Mouse (Mus musculus): ENCODE results near the gene Mthfd1. TPM values are rescaled to one million over a fixed set of nuclear protein-coding genes. Genes with fewer than 3 reads are reported as not detected.
A peak's percentile ranks its signal among the peaks of the same experiment; 100 is the strongest.

Gene Mthfd1
- polyA plus RNA-seq, 1 experiment from 2014 or later = 65.6 TPM

GRCm38 (mm10) chr12:76263876-76264275 is 8.8 kb downstream of the Mthfd1 start:
- ATAC-seq = no peak
- in situ Hi-C loops (cut with MboI; ENCODE audit: low pct_unique_long_range_greater_than_20kb) = loop anchor here (10.0 kb wide), 1 partner anchor 201 kb away; no protein-coding TSS in a partner anchor
- H3K27me3 ChIP-seq = no peaks in the 10 kb centered on the region

GRCm38 (mm10) chr12:76264325-76264965 is 9.3 kb downstream of the Mthfd1 start:
- no peak for TF ChIP-seq CTCF (IDR thresholded peaks at IDR 0.05)
- DNase-seq (ENCODE audit: low read depth, low spot score) (no peak), ATAC-seq (peak; percentile 21)
- no peaks in the 10 kb centered on the region for H3K27me3 ChIP-seq
- ChIA-PET CTCF (no interaction called here), POLR2A (no interaction called here)
- in situ Hi-C loops (cut with MboI; ENCODE audit: low pct_unique_long_range_greater_than_20kb) = loop anchor here (10.0 kb wide), 1 partner anchor 200 kb away; no protein-coding TSS in a partner anchor

More at GRCm38 (mm10) chr12:76263876-76264275, 8.8 kb downstream of the Mthfd1 start:
- DNase-seq (ENCODE audit: low read depth, low spot score) = no peak
- CTCF ChIA-PET = no interaction called here
- POLR2A ChIA-PET = no interaction called here
- TF ChIP-seq CTCF (IDR thresholded peaks at IDR 0.05) = no peak

- TF ChIP-seq CTCF (IDR thresholded peaks at IDR 0.05) = no peak
- POLR2A ChIA-PET = no interaction called here
- CTCF ChIA-PET = no interaction called here
- ATAC-seq (no peak), DNase-seq (ENCODE audit: low read depth, low spot score) (no peak)
- no peaks in the 10 kb centered on the region for H3K27me3 ChIP-seq
- in situ Hi-C loops (cut with MboI; ENCODE audit: low pct_unique_long_range_greater_than_20kb) = loop anchor here (10.0 kb wide), 1 partner anchor 200 kb away; no protein-coding TSS in a partner anchor
Observed at GRCm38 (mm10) chr12:76265001-76265400, 9.9 kb downstream of the Mthfd1 start.

GRCm38 (mm10) chr12:76266875-76267274 is 11.8 kb downstream of the Mthfd1 start:
- H3K27me3 ChIP-seq = no peaks in the 10 kb centered on the region
- CTCF ChIA-PET = interaction anchor here (0.9 to 4.6 kb wide), 4 partner anchors 8 to 74 kb away, joined by 3 to 19 read pairs (median 5); no protein-coding TSS in a partner anchor
- no peak for DNase-seq (ENCODE audit: low read depth, low spot score)
- POLR2A ChIA-PET = no interaction called here
- in situ Hi-C loops (cut with MboI; ENCODE audit: low pct_unique_long_range_greater_than_20kb) = loop anchor here (10.0 kb wide), 1 partner anchor 198 kb away; no protein-coding TSS in a partner anchor
- no peak for TF ChIP-seq CTCF (IDR thresholded peaks at IDR 0.05)
- ATAC-seq = no peak

GRCm38 (mm10) chr12:76268686-76269085 is 13.6 kb downstream of the Mthfd1 start:
- CTCF ChIA-PET = interaction anchor here (2.5 to 4.6 kb wide), 2 partner anchors 24 to 73 kb away, joined by 7 to 19 read pairs; no protein-coding TSS in a partner anchor
- POLR2A ChIA-PET = no interaction called here
- ATAC-seq (no peak), DNase-seq (ENCODE audit: low read depth, low spot score) (no peak)
- in situ Hi-C loops (cut with MboI; ENCODE audit: low pct_unique_long_range_greater_than_20kb) = loop anchor here (10.0 kb wide), 1 partner anchor 196 kb away; no protein-coding TSS in a partner anchor
- H3K27me3 ChIP-seq = no peaks in the 10 kb centered on the region
- TF ChIP-seq CTCF (IDR thresholded peaks at IDR 0.05) = no peak

- no peaks in the 10 kb centered on the region for H3K27me3 ChIP-seq
- CTCF ChIA-PET = interaction anchor here (2.5 to 4.6 kb wide), 2 partner anchors 24 to 72 kb away, joined by 7 to 19 read pairs; no protein-coding TSS in a partner anchor
- DNase-seq (ENCODE audit: low read depth, low spot score) = no peak
- POLR2A ChIA-PET = no interaction called here
- TF ChIP-seq CTCF (IDR thresholded peaks at IDR 0.05) = no peak
- no peak for ATAC-seq
- in situ Hi-C loops (cut with MboI; ENCODE audit: low pct_unique_long_range_greater_than_20kb) = loop anchor here (10.0 kb wide), 1 partner anchor 196 kb away; no protein-coding TSS in a partner anchor
Observed at GRCm38 (mm10) chr12:76269196-76269595, 14.1 kb downstream of the Mthfd1 start.

- in situ Hi-C loops (cut with MboI; ENCODE audit: low pct_unique_long_range_greater_than_20kb) = no loop called here
- no peak for TF ChIP-seq CTCF (IDR thresholded peaks at IDR 0.05)
- DNase-seq (ENCODE audit: low read depth, low spot score) = no peak
- ATAC-seq = no peak
- ChIA-PET POLR2A (no interaction called here), CTCF (interaction anchor here (1.4 kb wide), 1 partner anchor 10 kb away, joined by 5 read pairs; no protein-coding TSS in a partner anchor)
- no peaks in the 10 kb centered on the region for H3K27me3 ChIP-seq
Observed at GRCm38 (mm10) chr12:76271516-76271915, 16.4 kb downstream of the Mthfd1 start.

- CTCF ChIA-PET = no interaction called here
- no peak for DNase-seq (ENCODE audit: low read depth, low spot score)
- POLR2A ChIA-PET = no interaction called here
- ATAC-seq = no peak
- in situ Hi-C loops (cut with MboI; ENCODE audit: low pct_unique_long_range_greater_than_20kb) = no loop called here
- no peaks in the 10 kb centered on the region for H3K27me3 ChIP-seq
- no peak for TF ChIP-seq CTCF (IDR thresholded peaks at IDR 0.05)
Observed at GRCm38 (mm10) chr12:76272610-76273524, 17.8 kb downstream of the Mthfd1 start.

GRCm38 (mm10) chr12:76278209-76278608 is 23.1 kb downstream of the Mthfd1 start:
- in situ Hi-C loops (cut with MboI; ENCODE audit: low pct_unique_long_range_greater_than_20kb) = no loop called here
- no peaks in the 10 kb centered on the region for H3K27me3 ChIP-seq
- ChIA-PET POLR2A (no interaction called here), CTCF (no interaction called here)
- no peak for DNase-seq (ENCODE audit: low read depth, low spot score)
- no peak for TF ChIP-seq CTCF (IDR thresholded peaks at IDR 0.05)
- no peak for ATAC-seq

GRCm38 (mm10) chr12:76280556-76280955 is 25.5 kb downstream of the Mthfd1 start:
- in situ Hi-C loops (cut with MboI; ENCODE audit: low pct_unique_long_range_greater_than_20kb) = no loop called here
- DNase-seq (ENCODE audit: low read depth, low spot score) = no peak
- no peak for ATAC-seq
- ChIA-PET POLR2A (no interaction called here), CTCF (no interaction called here)
- TF ChIP-seq CTCF (IDR thresholded peaks at IDR 0.05) = no peak
- no peaks in the 10 kb centered on the region for H3K27me3 ChIP-seq

Data from Patski (cell line).